8 mouse cellular contexts compared by ENCODE assay signal in genomic region chr1:88318531-88319060, GRCm38 (mm10). TPM values are rescaled to one million over a fixed set of nuclear protein-coding genes. Genes with fewer than 3 reads are reported as not detected.
DNase-seq lines count a peak whose midpoint lies in the region; ATAC-seq and TF ChIP-seq lines count a peak whose summit lies in the region.

No protein-coding gene starts in this region.

- no peak for TF ChIP-seq EP300 in heart, adult 2 months (IDR thresholded peaks at IDR 0.05; ENCODE audit: insufficient read depth, low read depth, low read length)

- peak in 1 of 2 experiments; percentile 47 for DNase-seq in heart, adult 2 months
- no peak for DNase-seq in heart, adult 8-10 months (ENCODE audit: low spot score)
- DNase-seq in urinary bladder, postnatal 25 days (ENCODE audit: low spot score): peak; percentile 43
- DNase-seq in urinary bladder, adult 18-20 months (ENCODE audit: low spot score in 2 of 2): no peak
- DNase-seq in cerebellum, postnatal 10 days: peak; percentile 86 to 89
- peak; percentile 35 to 78 for DNase-seq in kidney, postnatal 36 days
- no peak for DNase-seq in ovary, adult 18-20 months (ENCODE audit: low spot score)

- ATAC-seq in megakaryocyte-erythroid progenitor cell, adult 5-6 weeks (replicated peaks; ENCODE audit: low FRiP score, low TSS enrichment, poor library complexity, severe bottlenecking): peak; percentile 84

- WGBS in heart, adult 2 months: 64% methylated on average over 6 of the region's 6 CpGs

- H3K79me2 ChIP-seq in heart, adult 2 months (replicated peaks; ENCODE audit: control insufficient read depth, insufficient read depth, low read length): no peaks in the 10 kb centered on the region

- TF ChIP-seq CTCF in heart, adult 2 months (IDR thresholded peaks at IDR 0.05): peak; percentile 66

- no peaks in the 10 kb centered on the region for H3K36me3 ChIP-seq in heart, adult 2 months (ENCODE audit: control insufficient read depth, insufficient read depth, low read length)

- no peak overlapping the region for H3K4me3 ChIP-seq in heart, adult 2 months

- no peaks in the 10 kb centered on the region for H3K4me1 ChIP-seq in heart, adult 2 months (ENCODE audit: control insufficient read depth, insufficient read depth, low read length)

- intact Hi-C loops in heart, adult 2 months (cut with DNase I): no loop called here

- H3K9ac ChIP-seq in heart, adult 2 months (ENCODE audit: low read depth, low read length): no peak overlapping the region

- H3K27me3 ChIP-seq in heart, adult 2 months (ENCODE audit: control insufficient read depth, insufficient read depth, low read length): no peaks in the 10 kb centered on the region

- no peak overlapping the region for H3K27ac ChIP-seq in heart, adult 2 months

- TF ChIP-seq POLR2A in heart, adult 2 months (IDR thresholded peaks at IDR 0.05; ENCODE audit: insufficient read depth, low read depth, low read length): no peak

RNA-seq across cellular contexts. Expression of gene Trpm8, which starts 41.1 kb away (rescaled TPM):
- not detected for total RNA-seq in heart, adult 2 months (2021)
- not detected in 2 replicates for polyA plus RNA-seq in heart, adult 2 months (2012; rRNA removed)
- not detected for total RNA-seq in heart, adult 8-10 months (2022)
- not detected in 2 replicates for total RNA-seq in megakaryocyte-erythroid progenitor cell, adult 5-6 weeks (2014; fragmentation: Nextera tagmentation)
- total RNA-seq in megakaryocyte-erythroid progenitor cell, adult 5-6 weeks (2017): not detected in 2 replicates

RNA-seq across cellular contexts. Expression of gene Hjurp, which starts 41.2 kb away (rescaled TPM):
- 10 to 100 TPM in 1 of 2 experiments, 1 to 10 TPM in 1; 8.7 to 11.5 TPM for total RNA-seq in heart, adult 2 months (2021)
- 12.7 and 23.9 TPM in 2 replicates for polyA plus RNA-seq in heart, adult 2 months (2012; rRNA removed)
- 10 to 100 TPM; 10.6 to 14.2 (median 11.0) TPM for total RNA-seq in heart, adult 8-10 months (2022)
- total RNA-seq in megakaryocyte-erythroid progenitor cell, adult 5-6 weeks (2014; fragmentation: Nextera tagmentation): 203 and 209 TPM in 2 replicates
- total RNA-seq in megakaryocyte-erythroid progenitor cell, adult 5-6 weeks (2017): 173 and 190 TPM in 2 replicates

Comparison
In these comparisons a context has a peak if more than half of its experiments do, and no peak if none do; other contexts are left out.
1. DNase-seq: peak in urinary bladder, postnatal 25 days (single experiment), cerebellum, postnatal 10 days (2 of 2) and kidney, postnatal 36 days (2 of 2); none in heart, adult 8-10 months (single experiment), urinary bladder, adult 18-20 months (0 of 2) and ovary, adult 18-20 months (single experiment).
2. RNA of gene Hjurp, which starts 41.2 kb away (total RNA-seq): 173 to 209 TPM in megakaryocyte-erythroid progenitor cell, adult 5-6 weeks; 8.7 to 11.5 TPM in heart, adult 2 months and 10.6 to 14.2 TPM in heart, adult 8-10 months; every median in the first group is over 10 times any median in the second.